Mouse (Mus musculus) hindbrain, embryonic 16.5 days (tissue): ENCODE results near the gene Anp32a. TPM values are rescaled to one million over a fixed set of nuclear protein-coding genes. Genes with fewer than 3 reads are reported as not detected.

Experiments
- ATAC-seq: fragments of 200-750 bp; cut with Nextera tagmentation; 2 replicates; pipeline ENCODE4 v1.8.0; 2017; ENCODE audit warnings: moderate TSS enrichment, moderate library complexity
- H3K27ac ChIP-seq: fragments of 300-500 bp; sonication (generic); 2 replicates; pipeline ENCODE4 v1.5.1; 2014; ENCODE audit warnings: low read depth, mild to moderate bottlenecking, control low read depth, low read length, moderate library complexity
- H3K27me3 ChIP-seq: fragments of 300-500 bp; sonication (generic); replicated peaks from 2 replicates; pipeline ENCODE4 v1.6.1; 2014; ENCODE audit warnings: low read length; ENCODE audit not compliant: control insufficient read depth, insufficient read depth
- H3K36me3 ChIP-seq: fragments of 300-500 bp; sonication (generic); 2 replicates; pipeline ENCODE4 v1.6.1; 2014; ENCODE audit warnings: mild to moderate bottlenecking, low read length, moderate library complexity, mixed read lengths; ENCODE audit not compliant: control insufficient read depth, insufficient read depth
- H3K4me1 ChIP-seq: fragments of 300-500 bp; sonication (generic); 2 replicates; pipeline ENCODE4 v1.6.1; 2014; ENCODE audit warnings: low read depth, low read length; ENCODE audit not compliant: control insufficient read depth, insufficient read depth
- H3K4me2 ChIP-seq: fragments of 300-500 bp; sonication (generic); 2 replicates; pipeline ENCODE4 v1.6.1; 2014; ENCODE audit warnings: mild to moderate bottlenecking, low read length, control low read depth, moderate library complexity
- H3K4me3 ChIP-seq: fragments of 300-500 bp; sonication (generic); 2 replicates; pipeline ENCODE4 v1.5.1; 2014; ENCODE audit warnings: mild to moderate bottlenecking, low read length, control low read depth, moderate library complexity
- H3K9ac ChIP-seq: fragments of 300-500 bp; sonication (generic); 2 replicates; pipeline ENCODE4 v1.6.1; 2014; ENCODE audit warnings: low read depth, mild to moderate bottlenecking, control low read depth, low read length, moderate library complexity
- H3K9me3 ChIP-seq: fragments of 300-500 bp; sonication (generic); 2 replicates; pipeline ENCODE4 v1.6.1; 2014; ENCODE audit warnings: mild to moderate bottlenecking, low read length, moderate library complexity; ENCODE audit not compliant: control insufficient read depth
- WGBS: fragments of 180-500 bp; shearing (Covaris S2); extraction: QIAGEN DNeasy Blood & Tissue Kit; methylation state at CpG from one replicate; pipeline ENCODE4 v1.1.7; 2014; 5-methylcytosine and 5-hydroxymethylcytosine counted together
- polyA plus RNA-seq: library from polyadenylated mRNA; unstranded; fragments of >200 nt; fragmentation: Nextera tagmentation; extraction: Ambion mirVana; gene quantifications from 2 replicates; pipeline ENCODE4 v1.2.1, GENCODE M21; 2015

Gene Anp32a
- polyA plus RNA-seq, 1 experiment from 2014 or later = 156 TPM

DNA sequence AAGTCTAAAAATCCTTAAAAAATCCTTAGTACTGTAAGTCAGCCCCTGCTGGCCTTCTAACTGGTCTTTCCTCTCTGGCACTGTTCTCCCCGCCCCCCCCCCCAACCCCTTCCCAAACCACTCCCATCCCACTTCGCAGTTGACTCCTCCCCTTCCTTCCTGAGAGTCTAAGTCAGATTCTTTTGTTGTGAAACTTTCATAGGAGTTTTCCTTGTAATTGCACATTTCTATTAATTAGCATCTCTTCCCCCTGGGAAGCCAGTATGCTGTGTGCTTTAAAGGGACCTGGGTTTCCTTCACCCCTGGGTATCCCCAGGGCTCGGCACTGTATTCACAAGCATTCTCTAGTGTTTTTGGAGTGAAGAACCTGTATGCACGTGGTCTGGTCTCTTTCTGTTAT, 10.1 kb downstream of the Anp32a start:
- H3K27me3 ChIP-seq = no peaks in the 10 kb centered on the region
- H3K4me2 ChIP-seq = no peak overlapping the region
- H3K4me3 ChIP-seq = no peak overlapping the region
- H3K4me1 ChIP-seq = peaks cover 28% of the 10 kb centered on the region
- WGBS = 52% methylated on average over 4 of the region's 4 CpGs
- no peak overlapping the region for H3K9ac ChIP-seq
- H3K36me3 ChIP-seq = no peaks in the 10 kb centered on the region
- no peak overlapping the region for H3K27ac ChIP-seq
- H3K9me3 ChIP-seq = no peaks in the 10 kb centered on the region
- no peak for ATAC-seq

- no peak overlapping the region for H3K9ac ChIP-seq
- H3K27ac ChIP-seq = no peak overlapping the region
- 59% methylated on average over 7 of the region's 7 CpGs for WGBS
- H3K4me1 ChIP-seq = peaks cover 23% of the 10 kb centered on the region
- no peaks in the 10 kb centered on the region for H3K36me3 ChIP-seq
- no peak overlapping the region for H3K4me2 ChIP-seq
- no peaks in the 10 kb centered on the region for H3K27me3 ChIP-seq
- H3K4me3 ChIP-seq = no peak overlapping the region
- H3K9me3 ChIP-seq = no peaks in the 10 kb centered on the region
- ATAC-seq = no peak
Observed at GRCm38 (mm10) chr9:62353784-62354183, 12.7 kb downstream of the Anp32a start.

GRCm38 (mm10) chr9:62354838-62355719, 14.0 kb downstream of the Anp32a start:
- Histone ChIP-seq H3K9ac (no peak overlapping the region), H3K4me3 (no peak overlapping the region), H3K27ac (no peak overlapping the region), H3K4me1 (peaks cover 11% of the 10 kb centered on the region), H3K9me3 (no peaks in the 10 kb centered on the region), H3K4me2 (no peak overlapping the region), H3K36me3 (no peaks in the 10 kb centered on the region), H3K27me3 (no peaks in the 10 kb centered on the region)
- 68% methylated on average over 14 of the region's 16 CpGs for WGBS
- ATAC-seq = peak; percentile 49; the same call in 1 of the 2 replicates

GRCm38 (mm10) chr9:62355763-62356162, 14.7 kb downstream of the Anp32a start:
- Histone ChIP-seq H3K9me3 (no peaks in the 10 kb centered on the region), H3K36me3 (no peaks in the 10 kb centered on the region), H3K4me3 (no peak overlapping the region), H3K4me2 (no peak overlapping the region), H3K4me1 (peaks cover 13% of the 10 kb centered on the region), H3K27me3 (no peaks in the 10 kb centered on the region), H3K27ac (no peak overlapping the region), H3K9ac (no peak overlapping the region)
- no peak for ATAC-seq
- 69% methylated on average over 6 of the region's 6 CpGs for WGBS

DNA sequence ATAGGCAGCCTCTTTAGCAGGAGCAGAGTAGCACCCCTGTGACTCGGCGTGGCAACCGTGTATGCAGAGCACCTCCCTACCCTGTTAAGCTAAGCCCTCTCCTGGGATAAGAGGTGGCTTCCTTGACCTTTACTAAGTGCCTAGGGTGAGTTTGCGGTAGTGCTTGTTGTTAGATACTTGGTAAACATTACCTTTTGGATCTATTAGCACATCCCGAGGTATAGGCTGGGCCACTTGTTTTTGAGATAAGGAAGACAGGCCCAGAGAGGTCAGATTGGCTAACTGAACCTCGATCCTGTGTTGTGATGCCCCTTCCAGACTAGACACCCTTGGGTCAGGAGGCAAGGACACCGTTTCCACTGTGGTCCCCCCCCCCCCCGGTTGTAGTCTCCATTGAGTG, 16.5 kb downstream of the Anp32a start:
- no peak overlapping the region for H3K4me3 ChIP-seq
- H3K9ac ChIP-seq = no peak overlapping the region
- no peaks in the 10 kb centered on the region for H3K9me3 ChIP-seq
- no peaks in the 10 kb centered on the region for H3K36me3 ChIP-seq
- no peaks in the 10 kb centered on the region for H3K27me3 ChIP-seq
- WGBS = 93% methylated on average over 8 of the region's 8 CpGs
- no peak overlapping the region for H3K27ac ChIP-seq
- H3K4me2 ChIP-seq = no peak overlapping the region
- peaks cover 11% of the 10 kb centered on the region for H3K4me1 ChIP-seq
- ATAC-seq = no peak

- Histone ChIP-seq H3K4me1 (peaks cover 21% of the 10 kb centered on the region), H3K9ac (no peak overlapping the region), H3K36me3 (no peaks in the 10 kb centered on the region), H3K4me3 (no peak overlapping the region), H3K9me3 (no peaks in the 10 kb centered on the region), H3K4me2 (no peak overlapping the region), H3K27me3 (no peaks in the 10 kb centered on the region), H3K27ac (no peak overlapping the region)
- no peak for ATAC-seq
- WGBS = 81% methylated on average over 9 of the region's 9 CpGs
Observed at GRCm38 (mm10) chr9:62358851-62359250, 17.8 kb downstream of the Anp32a start.

DNA sequence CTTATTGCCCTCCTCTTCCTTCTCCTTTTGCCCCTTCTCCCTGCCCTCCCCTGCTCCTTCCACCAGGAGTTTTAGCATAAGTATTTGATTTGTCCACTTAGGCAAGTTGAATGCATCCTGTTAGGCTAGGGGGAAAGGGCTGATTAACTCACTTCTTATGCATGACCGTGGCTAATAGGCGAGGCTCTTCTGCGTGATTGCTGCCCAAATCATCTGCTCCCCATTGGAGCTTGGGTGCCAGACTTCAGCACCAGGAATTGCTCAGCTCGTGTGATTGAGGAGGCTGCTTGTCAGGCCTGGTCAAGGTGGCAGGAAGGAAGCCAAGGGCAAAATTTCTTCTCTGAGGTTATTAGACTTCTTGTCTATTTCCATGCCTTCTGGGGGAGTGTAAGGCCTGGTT, 19.8 kb downstream of the Anp32a start:
- Histone ChIP-seq H3K4me1 (peaks cover 33% of the 10 kb centered on the region), H3K9me3 (no peaks in the 10 kb centered on the region), H3K9ac (no peak overlapping the region), H3K27ac (no peak overlapping the region), H3K4me3 (no peak overlapping the region), H3K27me3 (no peaks in the 10 kb centered on the region), H3K36me3 (no peaks in the 10 kb centered on the region), H3K4me2 (no peak overlapping the region)
- no peak for ATAC-seq
- WGBS = 19% methylated on average over 4 of the region's 4 CpGs

DNA sequence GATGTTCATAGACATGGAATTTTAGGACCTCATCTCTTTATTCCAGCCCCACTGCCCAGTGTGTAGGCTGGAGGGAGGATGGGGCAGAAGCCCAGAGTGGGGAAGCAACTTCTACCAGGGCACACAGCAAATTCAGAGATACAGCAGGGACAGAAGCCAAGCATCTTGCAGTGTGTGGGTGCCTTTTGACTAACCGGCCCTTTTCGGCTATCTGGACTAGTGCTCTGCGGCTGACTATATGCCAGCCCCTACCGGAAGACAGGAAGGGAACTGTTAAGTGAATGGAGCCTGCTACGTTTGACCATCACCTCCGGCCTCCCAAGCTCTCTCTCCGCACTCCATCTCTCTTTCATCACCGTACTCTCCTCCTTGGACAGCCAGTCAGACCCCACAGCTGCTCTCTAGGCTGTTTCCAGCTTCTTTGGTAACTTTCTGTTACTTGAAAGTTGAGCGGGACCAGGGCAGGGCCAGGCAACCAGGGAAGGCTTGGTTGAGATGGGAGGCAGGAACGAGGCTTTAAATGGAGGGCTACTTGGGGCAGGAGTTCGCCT, 21.8 kb downstream of the Anp32a start:
- H3K9ac ChIP-seq = peak overlapping the region; percentile 65
- H3K27me3 ChIP-seq = no peaks in the 10 kb centered on the region

GRCm38 (mm10) chr9:62363619-62364018, 22.5 kb downstream of the Anp32a start:
- Histone ChIP-seq H3K9me3 (no peaks in the 10 kb centered on the region), H3K27me3 (no peaks in the 10 kb centered on the region), H3K36me3 (no peaks in the 10 kb centered on the region), H3K4me1 (peaks cover 58% of the 10 kb centered on the region), H3K4me2 (peak overlapping the region; percentile 76), H3K27ac (peak overlapping the region; percentile 77), H3K9ac (peak overlapping the region; percentile 65), H3K4me3 (peak overlapping the region; percentile 36)
- whole genome bisulfite sequencing = 2% methylated on average over 24 of the region's 24 CpGs
- peak; percentile 95 for ATAC-seq

More for the DNA sequence above, 21.8 kb downstream of the Anp32a start:
- ATAC-seq = no peak
- Histone ChIP-seq H3K4me3 (peak overlapping the region; percentile 36), H3K27ac (peak overlapping the region; percentile 77; the same call in 1 of the 2 replicates), H3K9me3 (no peaks in the 10 kb centered on the region), H3K36me3 (no peaks in the 10 kb centered on the region), H3K4me1 (peaks cover 52% of the 10 kb centered on the region), H3K4me2 (peak overlapping the region; percentile 76)
- 45% methylated on average over 11 of the region's 11 CpGs for WGBS
